Mouse (Mus musculus): Measurements from ENCODE around the gene Nos3.

Gene Nos3

GRCm38 (mm10) chr5:24399686-24400085 is 35.1 kb downstream of the Nos3 start:
- DNase-seq (ENCODE audit: low spot score in 2 of 2): no peak

GRCm38 (mm10) chr5:24400362-24400761 is 35.8 kb downstream of the Nos3 start:
- no peak for DNase-seq (ENCODE audit: low spot score in 2 of 2)

- DNase-seq (ENCODE audit: low spot score in 2 of 2): no peak
Measured at GRCm38 (mm10) chr5:24400911-24401605, 36.4 kb downstream of the Nos3 start.

GRCm38 (mm10) chr5:24401969-24402368 is 37.4 kb downstream of the Nos3 start:
- DNase-seq (ENCODE audit: low spot score in 2 of 2): no peak

GRCm38 (mm10) chr5:24404594-24405360 is 40.2 kb downstream of the Nos3 start:
- no peak for DNase-seq (ENCODE audit: low spot score in 2 of 2)

- DNase-seq (ENCODE audit: low spot score in 2 of 2): no peak
Measured at GRCm38 (mm10) chr5:24405389-24405876, 40.8 kb downstream of the Nos3 start.

GRCm38 (mm10) chr5:24408651-24409050 is 44.0 kb downstream of the Nos3 start:
- DNase-seq (ENCODE audit: low spot score in 2 of 2): no peak

- DNase-seq (ENCODE audit: low spot score in 2 of 2): no peak
Measured at GRCm38 (mm10) chr5:24409466-24409865, 44.9 kb downstream of the Nos3 start.

GRCm38 (mm10) chr5:24412063-24412462 is 47.5 kb downstream of the Nos3 start:
- DNase-seq (ENCODE audit: low spot score in 2 of 2): no peak

- no peak for DNase-seq (ENCODE audit: low spot score in 2 of 2)
Measured at GRCm38 (mm10) chr5:24413042-24413693, 48.6 kb downstream of the Nos3 start, which contains the start of gene Asic3. Gene Asic3 (plus strand): TSS chr5:24413392.

GRCm38 (mm10) chr5:24413938-24414337 is 49.3 kb downstream of the Nos3 start:
- DNase-seq (ENCODE audit: low spot score in 2 of 2): no peak

- DNase-seq (ENCODE audit: low spot score in 2 of 2): peak; percentile 60 to 81
Measured at GRCm38 (mm10) chr5:24416222-24416736, 51.7 kb downstream of the Nos3 start.

GRCm38 (mm10) chr5:24417587-24417986 is 53.0 kb downstream of the Nos3 start:
- DNase-seq (ENCODE audit: low spot score in 2 of 2): no peak

GRCm38 (mm10) chr5:24420381-24420780 is 55.8 kb downstream of the Nos3 start:
- no peak for DNase-seq (ENCODE audit: low spot score in 2 of 2)

GRCm38 (mm10) chr5:24423129-24424003 is 58.8 kb downstream of the Nos3 start, which contains the start of the genes Cdk5 and Slc4a2:
Gene Cdk5 (minus strand): TSS chr5:24423530.
Gene Slc4a2 (plus strand): TSS chr5:24423837.
- DNase-seq (ENCODE audit: low spot score in 2 of 2): peak; percentile 95 to 96

GRCm38 (mm10) chr5:24424004-24424781 is 59.6 kb downstream of the Nos3 start:
- DNase-seq (ENCODE audit: low spot score in 2 of 2): peak; percentile 44 to 76

GRCm38 (mm10) chr5:24424861-24425411 is 60.3 kb downstream of the Nos3 start:
- peak; percentile 80 to 90 for DNase-seq (ENCODE audit: low spot score in 2 of 2)

GRCm38 (mm10) chr5:24425421-24426036 is 60.9 kb downstream of the Nos3 start:
- peak; percentile 54 to 81 for DNase-seq (ENCODE audit: low spot score in 2 of 2)

GRCm38 (mm10) chr5:24426037-24426432 is 61.4 kb downstream of the Nos3 start:
- no peak for DNase-seq (ENCODE audit: low spot score in 2 of 2)

All from spleen, postnatal 4 days (tissue).